Mouse (Mus musculus): ENCODE measurements around the gene Cope.

Gene Cope

DNA sequence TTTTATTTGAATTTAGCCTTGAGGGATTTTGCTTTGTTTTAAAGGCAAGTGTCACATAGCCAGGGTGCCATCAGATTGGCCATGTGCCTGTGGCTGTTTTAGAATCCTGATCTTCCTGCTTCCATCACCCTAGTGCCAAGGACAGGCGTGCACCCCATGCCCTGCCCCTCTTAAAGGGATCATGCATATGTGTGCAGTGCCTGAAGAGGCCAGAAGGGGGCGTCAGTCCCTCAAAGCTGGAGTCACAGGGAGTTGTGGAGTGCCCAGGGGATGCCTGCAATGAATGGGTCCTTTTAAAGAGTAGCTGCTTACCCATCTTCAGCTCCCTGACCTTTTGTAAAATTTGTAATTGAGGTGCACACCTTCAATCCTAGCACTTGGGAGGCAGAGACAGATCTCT, 7.0 kb downstream of the Cope start:
- in situ Hi-C loops (cut with MboI, MseI) = no loop called here

DNA sequence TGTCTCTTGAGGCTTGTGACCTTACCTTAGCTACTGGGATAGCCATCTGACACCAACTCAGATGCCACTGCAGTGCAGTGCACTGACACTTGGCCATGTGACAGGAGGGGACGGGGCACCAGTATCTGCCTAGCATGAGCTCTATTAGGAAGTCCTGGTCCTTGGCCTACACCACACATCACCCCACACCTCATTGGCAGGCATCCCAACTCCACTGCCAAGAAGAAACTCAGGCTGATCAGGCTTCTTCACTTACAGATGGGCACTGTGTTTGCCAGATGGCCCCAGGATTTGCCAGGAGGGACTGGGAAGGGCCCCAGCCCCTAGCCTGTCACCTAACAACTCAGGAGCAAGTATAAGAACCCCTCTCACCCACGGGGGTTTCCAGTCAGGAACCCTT, 11.1 kb downstream of the Cope start:
- in situ Hi-C loops (cut with MboI, MseI) = no loop called here

DNA sequence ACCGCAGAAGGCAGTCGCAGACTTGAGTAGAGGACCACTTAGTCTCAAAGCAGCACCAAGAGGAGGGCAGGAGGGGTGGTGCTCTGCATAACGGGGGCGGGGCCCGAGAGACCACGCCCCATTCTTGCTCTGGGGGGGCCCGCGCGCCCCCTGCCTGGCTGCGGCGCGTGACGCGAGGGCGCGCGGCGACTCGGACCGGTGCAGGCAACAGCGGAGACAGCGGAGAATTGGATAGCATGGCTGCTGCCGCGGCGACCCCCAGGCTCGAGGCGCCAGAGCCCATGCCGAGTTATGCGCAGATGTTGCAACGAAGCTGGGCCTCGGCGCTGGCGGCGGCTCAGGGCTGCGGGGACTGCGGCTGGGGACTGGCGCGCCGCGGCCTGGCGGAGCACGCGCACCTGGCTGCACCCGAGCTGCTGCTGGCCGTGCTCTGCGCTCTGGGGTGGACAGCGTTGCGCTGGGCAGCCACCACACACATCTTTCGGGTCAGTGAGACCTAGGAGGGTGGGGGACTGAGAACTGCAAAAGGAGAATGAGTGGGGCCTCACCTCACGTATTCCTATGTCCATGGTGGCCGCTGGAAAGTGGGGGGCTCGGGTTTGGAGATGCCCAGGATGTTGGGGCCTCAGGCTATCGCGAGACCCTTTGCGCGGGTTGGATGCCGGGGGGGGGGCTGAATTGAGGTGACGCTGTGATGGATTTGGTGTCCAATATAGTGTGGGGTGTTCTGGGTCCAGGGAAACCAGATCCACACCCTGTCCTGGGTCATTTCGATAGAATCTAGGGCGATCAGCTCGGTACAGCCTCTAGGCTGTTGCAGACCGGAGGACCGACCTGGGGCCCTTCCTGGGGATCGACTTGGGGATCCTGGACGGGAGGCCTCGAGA, 13.5 kb downstream of the Cope start, which contains the start of gene Cers1:
TSS of gene Cers1 (plus strand) at position 152 of the 887 bp plus-strand sequence.
- in situ Hi-C loops (cut with MboI, MseI) = no loop called here

DNA sequence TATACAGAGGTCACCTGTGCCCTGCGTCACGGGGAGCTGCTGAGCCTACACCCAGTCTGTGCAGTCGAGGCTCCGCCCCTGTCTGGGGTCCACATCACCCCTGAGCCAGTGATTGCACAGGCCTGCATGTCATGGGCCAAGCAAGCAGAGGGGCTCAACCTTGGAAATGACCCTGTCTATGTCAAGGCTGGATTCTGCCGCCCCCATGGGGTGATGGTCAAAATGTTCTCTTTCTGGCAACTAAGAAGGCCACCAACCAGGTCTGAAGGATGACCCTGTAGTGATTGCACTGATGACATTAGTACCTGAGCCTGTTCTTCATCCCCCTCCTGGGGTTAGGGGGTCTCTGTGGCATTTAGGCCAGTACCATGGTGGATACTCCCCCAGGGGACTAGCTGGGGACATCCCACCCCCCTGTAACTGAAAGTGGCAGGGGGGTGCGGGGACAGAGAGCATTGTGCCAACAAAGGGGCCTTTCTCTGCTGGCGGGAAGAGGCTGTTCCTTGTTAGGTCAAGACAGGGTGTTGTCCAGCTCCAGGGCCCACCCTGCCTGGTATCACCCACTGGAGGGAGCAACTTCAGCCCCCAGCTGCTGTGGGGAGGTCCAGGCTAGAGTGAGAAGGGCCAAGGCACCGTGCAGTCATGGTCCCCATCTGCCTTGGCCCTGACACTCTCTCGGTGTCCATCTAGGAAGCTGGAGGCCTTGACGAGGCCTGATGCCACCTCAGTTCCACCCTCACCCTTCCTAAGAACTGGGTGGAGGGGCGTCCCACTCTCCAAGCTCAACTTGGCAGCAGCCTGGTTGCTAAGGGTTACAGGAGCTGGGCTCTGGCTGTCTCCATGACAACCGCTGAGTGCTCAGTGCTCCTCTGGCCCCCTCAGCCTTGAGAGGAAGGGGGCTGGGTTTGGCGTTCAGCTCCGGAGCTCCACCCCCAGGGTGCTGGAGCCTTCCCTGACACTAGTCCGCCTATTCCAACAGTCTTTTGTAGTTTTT, 14.5 kb downstream of the Cope start:
- in situ Hi-C loops (cut with MboI, MseI) = no loop called here

DNA sequence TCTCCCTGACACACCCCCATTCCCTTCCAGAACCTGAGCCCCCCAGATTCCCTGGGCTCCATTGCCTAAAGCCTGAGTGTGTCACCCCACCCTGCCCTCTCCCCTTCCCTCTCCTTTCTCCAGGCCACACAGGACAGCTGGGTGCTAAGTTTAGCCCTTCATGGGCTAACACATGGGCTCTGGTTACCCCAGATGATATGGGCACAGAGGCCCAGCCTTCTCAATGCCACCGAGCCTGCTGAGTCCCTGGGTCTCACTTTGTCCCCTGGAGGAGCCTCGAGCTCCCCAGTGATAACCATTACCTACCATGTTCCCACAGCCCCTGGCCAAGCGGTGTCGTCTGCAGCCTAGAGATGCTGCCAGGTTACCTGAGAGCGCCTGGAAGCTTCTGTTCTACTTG, 15.6 kb downstream of the Cope start:
- in situ Hi-C loops (cut with MboI, MseI) = no loop called here

DNA sequence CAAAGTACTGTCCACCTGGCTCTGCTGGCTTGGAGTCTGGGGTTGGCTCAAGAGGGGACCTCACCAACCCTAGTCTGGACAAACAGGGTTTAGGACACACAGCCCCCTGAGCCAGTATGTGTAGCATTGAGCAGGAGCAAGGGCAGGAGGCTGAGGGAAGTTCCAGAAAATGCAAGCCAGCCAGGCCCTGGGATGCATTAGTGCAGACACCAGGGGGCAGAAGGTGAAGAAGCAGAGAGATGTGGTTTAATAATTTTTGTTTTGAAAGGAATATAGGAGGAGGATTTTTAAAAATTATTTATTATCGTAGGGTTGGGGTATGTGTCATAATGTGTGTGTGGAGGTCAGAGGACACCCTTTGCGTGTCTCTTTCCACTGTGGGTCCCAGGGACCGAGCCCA, 21.4 kb downstream of the Cope start:
- in situ Hi-C loops (cut with MboI, MseI) = no loop called here

DNA sequence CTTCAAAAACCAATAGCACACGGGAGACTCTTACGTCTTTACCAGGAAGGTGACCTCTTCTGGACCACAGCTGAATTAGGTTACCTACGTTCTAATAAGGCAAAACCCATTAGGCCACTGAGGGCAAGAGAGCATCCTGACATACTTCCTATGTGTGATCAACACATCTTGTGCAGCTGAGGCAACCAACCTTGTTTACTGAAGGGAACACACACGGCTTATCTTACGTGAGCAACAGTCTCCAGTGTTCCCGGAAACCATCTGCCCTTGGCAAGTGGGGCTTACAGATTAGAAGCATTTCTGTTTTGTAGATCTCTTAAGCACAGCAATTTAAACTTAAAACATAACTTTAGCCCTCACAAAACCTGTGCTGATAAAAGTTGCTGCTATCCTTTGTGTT, 25.2 kb downstream of the Cope start:
- in situ Hi-C loops (cut with MboI, MseI) = no loop called here

DNA sequence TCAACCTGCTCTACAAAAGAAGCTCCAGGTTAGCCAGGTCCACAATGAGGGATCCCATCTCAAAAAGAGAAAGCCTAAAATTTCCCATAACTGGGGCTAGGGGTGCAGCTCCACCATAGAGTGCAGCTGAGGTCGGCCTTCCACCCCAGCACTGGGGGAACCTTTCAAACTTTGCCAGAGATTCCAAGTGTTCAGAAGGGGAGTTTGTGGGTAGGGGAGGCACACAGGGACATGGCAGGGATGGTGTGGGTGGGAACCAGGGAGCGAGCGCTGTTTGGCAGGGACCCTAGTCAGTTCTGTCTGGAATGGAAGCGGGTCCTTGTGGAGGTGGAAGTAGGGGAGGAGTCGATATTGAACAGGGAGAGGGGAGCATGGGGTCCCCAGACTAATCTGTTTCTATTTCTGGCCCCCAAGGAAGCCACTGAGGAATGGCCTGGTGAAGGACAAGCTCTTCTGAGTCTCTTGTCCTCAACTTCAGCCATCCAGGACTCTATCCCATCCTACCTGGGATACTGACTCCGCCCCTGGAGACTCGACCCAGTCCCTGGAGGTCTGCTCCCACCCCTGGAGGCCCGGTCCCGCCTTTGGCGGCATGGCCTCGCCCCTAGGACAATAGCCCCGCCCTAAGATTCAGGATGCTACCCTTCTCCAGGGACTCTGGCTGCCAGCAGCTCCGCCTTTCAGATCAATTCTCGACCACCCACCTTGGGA, 27.0 kb downstream of the Cope start, which contains the start of gene Gdf1:
TSS of gene Gdf1 (plus strand) at position 694 of the 711 bp plus-strand sequence.
- in situ Hi-C loops (cut with MboI, MseI) = no loop called here

DNA sequence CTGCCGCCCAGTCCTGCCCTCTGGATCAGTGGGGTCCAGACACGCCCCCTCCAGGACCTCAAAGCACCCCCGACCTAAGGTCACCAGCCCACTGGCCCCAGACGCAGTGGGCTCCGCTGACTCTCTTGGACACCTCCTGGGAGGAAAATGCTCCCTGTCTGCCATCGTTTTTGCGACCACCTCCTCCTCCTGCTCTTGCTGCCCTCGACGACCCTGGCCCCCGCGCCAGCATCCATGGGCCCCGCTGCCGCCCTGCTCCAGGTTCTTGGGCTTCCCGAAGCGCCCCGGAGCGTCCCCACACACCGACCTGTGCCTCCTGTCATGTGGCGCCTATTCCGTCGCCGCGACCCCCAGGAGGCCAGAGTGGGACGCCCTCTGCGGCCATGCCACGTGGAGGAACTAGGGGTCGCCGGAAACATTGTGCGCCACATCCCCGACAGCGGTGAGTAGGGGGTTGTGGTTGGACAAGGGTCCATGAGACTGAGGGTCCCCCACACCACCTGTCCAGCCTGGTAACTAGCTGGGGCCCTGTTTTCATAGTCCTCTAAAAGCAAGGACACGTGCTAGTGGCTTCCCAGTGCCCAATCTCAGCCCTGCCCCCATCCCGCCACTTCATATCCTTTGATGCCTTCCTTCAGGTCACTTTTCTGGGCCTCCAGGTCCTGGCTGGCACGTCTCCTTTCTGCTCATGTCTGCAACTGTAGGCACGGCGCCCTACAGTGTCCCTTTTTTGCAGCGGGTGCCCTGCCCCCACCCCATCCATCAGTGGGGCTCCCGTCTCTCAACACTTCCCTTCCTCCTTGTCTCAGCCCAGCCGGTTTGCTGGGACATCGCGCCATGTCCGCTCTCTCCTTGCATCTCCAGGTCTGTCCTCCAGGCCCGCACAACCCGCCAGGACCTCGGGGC, 27.8 kb downstream of the Cope start:
- in situ Hi-C loops (cut with MboI, MseI) = no loop called here

DNA sequence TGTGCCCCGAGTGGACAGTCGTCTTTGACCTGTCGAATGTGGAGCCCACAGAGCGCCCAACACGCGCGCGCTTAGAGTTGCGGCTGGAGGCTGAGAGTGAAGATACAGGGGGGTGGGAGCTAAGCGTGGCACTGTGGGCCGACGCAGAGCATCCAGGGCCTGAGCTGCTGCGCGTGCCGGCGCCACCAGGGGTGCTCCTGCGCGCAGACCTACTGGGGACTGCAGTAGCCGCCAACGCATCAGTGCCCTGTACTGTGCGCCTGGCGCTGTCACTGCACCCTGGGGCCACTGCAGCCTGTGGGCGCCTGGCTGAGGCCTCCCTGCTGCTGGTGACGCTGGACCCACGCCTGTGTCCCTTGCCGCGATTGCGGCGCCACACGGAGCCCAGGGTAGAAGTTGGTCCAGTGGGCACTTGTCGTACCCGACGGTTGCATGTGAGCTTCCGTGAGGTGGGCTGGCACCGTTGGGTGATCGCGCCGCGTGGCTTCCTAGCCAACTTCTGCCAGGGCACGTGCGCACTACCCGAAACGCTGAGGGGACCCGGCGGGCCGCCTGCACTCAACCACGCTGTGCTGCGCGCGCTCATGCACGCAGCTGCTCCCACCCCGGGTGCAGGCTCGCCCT, 28.5 kb downstream of the Cope start:
- in situ Hi-C loops (cut with MboI, MseI) = no loop called here

DNA sequence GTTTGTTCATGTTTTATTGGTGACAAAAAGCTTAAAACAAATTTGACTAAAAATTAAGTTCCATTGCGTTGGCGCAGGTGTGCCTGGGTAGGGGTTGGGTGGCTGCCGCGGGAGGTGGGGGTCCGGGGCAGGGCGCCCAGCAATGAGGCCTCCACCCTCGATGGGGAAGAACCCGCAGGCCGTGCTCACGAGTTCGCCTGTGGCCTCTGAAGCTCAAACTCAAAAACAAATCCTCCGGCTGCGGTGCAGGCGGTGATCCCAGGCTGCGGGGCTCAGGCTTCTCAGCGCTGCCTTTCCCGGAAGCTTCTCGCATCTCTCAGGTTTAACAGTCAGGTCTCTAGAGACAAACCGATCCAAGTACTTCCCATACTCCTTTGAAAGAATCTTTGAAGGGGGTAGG, 29.2 kb downstream of the Cope start:
- in situ Hi-C loops (cut with MboI, MseI) = no loop called here

DNA sequence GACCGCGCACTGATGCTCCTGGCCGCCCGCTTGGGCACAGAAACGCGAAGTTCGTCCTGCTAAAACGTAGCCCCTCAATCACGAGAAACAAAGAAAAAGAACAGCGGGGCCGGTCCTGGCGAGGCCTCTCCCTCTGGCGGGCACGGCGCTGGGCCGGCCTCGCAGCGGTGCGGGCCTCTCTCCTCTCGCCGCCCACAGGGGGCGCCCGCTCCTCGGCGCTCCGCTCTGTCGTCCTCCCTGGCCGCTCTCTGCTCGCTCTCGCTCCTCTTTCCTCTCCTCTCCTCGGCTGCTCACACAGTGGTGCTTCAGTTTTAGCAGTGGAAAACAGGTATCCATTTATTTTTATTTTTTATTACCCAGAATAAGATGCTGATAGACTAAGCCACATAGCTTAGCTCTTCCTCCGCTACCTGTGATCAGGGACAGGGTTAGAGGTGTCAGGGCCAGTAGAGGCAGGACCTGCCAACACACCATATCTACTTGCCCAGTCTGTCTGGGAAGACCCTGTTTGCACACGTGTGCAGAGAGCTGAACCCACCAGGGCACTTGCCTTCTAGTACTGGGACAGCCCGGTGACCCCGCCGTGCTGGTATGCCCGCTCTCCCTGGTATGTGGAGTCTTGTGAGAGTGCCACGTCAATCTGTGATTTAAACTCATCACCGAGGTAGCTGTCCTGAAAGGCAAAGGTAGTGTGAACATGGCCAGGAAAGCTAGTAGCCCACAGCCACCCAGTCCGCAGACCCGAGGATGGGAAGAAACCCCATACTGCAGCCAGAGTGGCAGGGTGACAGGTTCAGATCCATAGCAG, 30.0 kb downstream of the Cope start:
- in situ Hi-C loops (cut with MboI, MseI) = no loop called here

DNA sequence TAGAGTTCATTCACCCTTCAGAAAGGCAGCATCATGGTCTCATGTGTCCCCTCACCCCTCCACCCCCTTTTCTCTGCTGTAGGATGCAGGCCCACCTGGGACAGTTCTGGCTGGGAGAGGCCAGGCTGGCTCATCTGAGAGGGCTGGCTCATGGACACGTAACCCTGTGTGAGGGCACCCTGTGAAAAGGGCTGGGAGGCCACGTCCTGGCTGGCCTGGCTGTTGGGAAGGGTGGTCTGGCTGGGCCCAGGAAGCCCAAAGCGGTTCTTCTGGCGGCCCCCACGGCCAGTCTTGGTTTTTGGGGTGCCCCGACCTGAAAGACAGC, 30.5 kb downstream of the Cope start:
- in situ Hi-C loops (cut with MboI, MseI) = no loop called here

DNA sequence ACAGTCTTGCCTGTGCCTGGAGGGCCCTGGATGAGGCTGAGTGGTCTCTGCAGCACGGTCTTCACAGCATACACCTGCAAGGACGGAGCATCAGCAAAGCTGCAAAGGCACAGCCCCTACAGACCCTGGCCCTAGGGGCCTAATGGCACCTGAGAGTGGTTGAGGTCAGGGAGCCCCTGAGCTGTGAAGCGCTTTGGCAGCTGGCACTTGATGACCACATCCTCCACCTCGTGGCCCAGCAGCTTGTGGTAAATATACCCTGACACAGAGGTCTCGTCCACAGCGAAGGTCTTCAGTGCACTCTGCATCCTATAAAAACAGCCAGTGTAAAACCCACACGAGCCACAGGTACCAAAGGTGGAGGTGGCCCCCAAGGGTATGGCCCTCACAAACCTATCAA, 36.6 kb downstream of the Cope start:
- in situ Hi-C loops (cut with MboI, MseI) = no loop called here

DNA sequence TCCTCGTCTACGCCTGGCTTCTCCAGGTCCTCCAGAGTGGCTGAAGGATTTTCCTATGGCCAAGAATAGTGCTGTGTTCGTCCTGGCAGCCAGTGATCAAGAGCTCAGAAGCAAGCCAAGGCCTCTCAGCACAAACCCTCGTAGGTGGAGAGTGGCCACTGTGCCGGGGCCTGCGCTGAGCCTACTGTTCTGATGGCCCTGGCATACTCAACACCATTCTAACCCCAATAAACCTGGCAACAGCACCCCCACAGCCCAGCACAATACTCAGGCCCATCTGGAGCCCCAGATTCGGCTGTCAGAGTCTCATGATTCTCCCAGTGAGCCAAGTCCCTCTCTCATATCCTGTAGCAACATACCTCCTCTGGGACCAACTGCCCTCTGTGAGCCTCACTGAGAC, 38.3 kb downstream of the Cope start:
- in situ Hi-C loops (cut with MboI, MseI) = no loop called here

DNA sequence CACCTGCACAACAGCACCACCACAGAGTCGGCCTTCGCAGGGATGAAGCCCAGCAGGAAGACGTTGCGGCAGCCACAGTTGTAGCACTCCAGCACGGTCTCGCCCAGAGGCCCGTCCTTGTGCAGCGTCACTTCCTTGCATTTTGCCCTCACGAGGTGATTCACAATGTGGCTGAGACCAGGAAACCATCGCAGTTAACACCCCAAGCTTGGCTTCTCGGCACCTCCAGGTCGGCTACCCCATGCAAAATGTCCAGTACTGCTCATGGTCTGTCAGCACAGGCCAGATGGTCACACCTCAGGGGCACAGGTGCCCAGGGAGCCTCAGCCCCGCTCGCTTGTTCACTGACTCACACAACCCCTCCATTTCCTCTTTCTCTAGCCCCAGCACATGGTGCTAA, 39.7 kb downstream of the Cope start:
- in situ Hi-C loops (cut with MboI, MseI) = no loop called here

DNA sequence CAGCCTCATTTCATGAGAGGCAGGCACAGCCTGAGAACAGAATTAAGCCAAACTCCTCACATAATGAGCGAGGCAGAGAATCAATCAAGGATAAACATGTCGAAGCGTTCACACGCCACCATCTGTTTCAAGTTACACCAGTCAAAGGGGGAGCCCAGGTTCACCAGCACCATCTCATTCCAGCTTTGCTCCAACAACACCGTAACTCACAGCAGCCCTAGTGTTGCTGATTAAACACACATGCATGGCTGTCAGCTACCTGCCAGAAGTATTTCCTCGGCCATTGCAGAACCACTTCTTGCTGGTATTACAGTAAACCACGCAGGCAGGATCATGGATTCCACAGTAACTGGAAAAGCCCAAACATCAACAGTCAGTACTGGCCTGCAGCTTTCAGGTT, 40.8 kb downstream of the Cope start:
- in situ Hi-C loops (cut with MboI, MseI) = no loop called here

DNA sequence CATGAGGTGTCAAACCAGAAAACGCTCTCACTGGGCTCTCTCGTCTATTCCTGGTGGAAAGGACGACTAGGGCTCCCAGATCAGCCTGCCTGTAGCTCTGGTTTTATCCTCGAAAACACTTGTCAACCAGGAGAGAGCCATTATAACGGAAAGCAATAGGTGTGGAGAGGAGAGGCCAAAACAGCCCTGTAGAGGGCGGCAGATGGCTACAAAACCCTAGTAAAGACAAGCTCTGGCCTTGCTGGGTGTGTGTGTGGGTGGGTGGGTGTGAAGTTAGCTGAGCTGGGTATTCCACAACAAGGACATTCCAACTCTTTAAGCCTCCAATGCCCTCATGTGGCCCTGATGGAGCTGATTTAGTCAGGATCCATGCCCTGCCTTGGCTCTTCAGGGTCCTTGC, 41.4 kb downstream of the Cope start:
- in situ Hi-C loops (cut with MboI, MseI) = no loop called here

DNA sequence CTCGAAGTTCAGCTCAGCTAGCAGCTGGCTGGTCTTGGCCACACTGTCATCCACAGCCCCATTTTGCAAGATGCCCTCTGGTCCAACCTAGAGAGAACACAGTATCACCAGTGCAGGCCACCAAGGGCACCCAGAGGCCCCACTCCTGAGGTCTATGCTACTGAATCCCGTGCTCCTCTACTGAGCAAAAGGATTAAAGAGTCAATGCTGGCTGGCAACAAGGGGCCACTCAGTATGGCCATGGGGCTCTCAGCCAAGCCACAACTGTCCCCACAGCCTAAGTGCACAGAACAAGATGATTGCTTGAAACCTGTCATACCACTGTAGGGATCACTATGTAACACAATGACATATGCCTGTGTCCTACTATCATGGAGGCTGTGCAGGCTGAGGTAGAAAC, 42.0 kb downstream of the Cope start:
- in situ Hi-C loops (cut with MboI, MseI) = no loop called here

DNA sequence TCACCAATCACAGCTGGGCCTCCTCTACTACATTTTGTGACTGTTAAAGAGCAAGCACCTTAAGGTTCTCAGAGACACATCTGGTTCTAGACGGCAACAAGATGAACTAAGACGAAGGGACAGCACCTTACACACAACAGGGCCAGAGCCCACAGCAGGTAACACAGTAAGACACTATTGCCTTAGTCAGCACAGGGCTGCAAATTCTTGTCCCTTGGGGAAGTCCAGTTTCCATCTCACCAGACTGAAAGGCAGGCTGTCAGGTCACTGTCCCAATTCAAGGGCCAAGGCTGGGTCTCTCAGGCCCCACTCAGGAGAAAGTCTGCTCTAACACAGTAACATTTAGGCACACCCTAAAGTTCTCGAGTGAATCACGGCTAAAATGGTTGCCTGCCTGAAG, 45.1 kb downstream of the Cope start:
- in situ Hi-C loops (cut with MboI, MseI) = no loop called here
